Mouse (Mus musculus): Measurements from ENCODE around the gene Cyp2c23.

Gene Cyp2c23

GRCm38 (mm10) chr19:44028972-44029371 lies at the start of gene Cyp2c23:
Gene Cyp2c23 (minus strand): TSS chr19:44029208.
- no peak for DNase-seq (ENCODE audit: low spot score in 2 of 2)

- DNase-seq (ENCODE audit: low spot score in 2 of 2) = no peak
Measured at GRCm38 (mm10) chr19:44077024-44077423, 48.0 kb upstream of the Cyp2c23 start.

GRCm38 (mm10) chr19:44076457-44076856 lies 47.4 kb upstream of the Cyp2c23 start:
- no peak for DNase-seq (ENCODE audit: low spot score in 2 of 2)

GRCm38 (mm10) chr19:44074986-44075385 lies 46.0 kb upstream of the Cyp2c23 start:
- no peak for DNase-seq (ENCODE audit: low spot score in 2 of 2)

GRCm38 (mm10) chr19:44071166-44071565 lies 42.2 kb upstream of the Cyp2c23 start:
- no peak for DNase-seq (ENCODE audit: low spot score in 2 of 2)

- no peak for DNase-seq (ENCODE audit: low spot score in 2 of 2)
Measured at GRCm38 (mm10) chr19:44069914-44070232, 40.9 kb upstream of the Cyp2c23 start.

GRCm38 (mm10) chr19:44069121-44069913 lies 40.3 kb upstream of the Cyp2c23 start, which contains the start of gene Erlin1:
Gene Erlin1 (minus strand): TSS chr19:44069785.
- DNase-seq (ENCODE audit: low spot score in 2 of 2) = peak; percentile 83 to 88

- no peak for DNase-seq (ENCODE audit: low spot score in 2 of 2)
Measured at GRCm38 (mm10) chr19:44068232-44068631, 39.2 kb upstream of the Cyp2c23 start.

GRCm38 (mm10) chr19:44067323-44068049 lies 38.5 kb upstream of the Cyp2c23 start:
- DNase-seq (ENCODE audit: low spot score in 2 of 2) = peak in 1 of 2 experiments; percentile 16

- DNase-seq (ENCODE audit: low spot score in 2 of 2) = no peak
Measured at GRCm38 (mm10) chr19:44064734-44065133, 35.7 kb upstream of the Cyp2c23 start.

- DNase-seq (ENCODE audit: low spot score in 2 of 2) = no peak
Measured at GRCm38 (mm10) chr19:44063773-44064172, 34.8 kb upstream of the Cyp2c23 start.

- no peak for DNase-seq (ENCODE audit: low spot score in 2 of 2)
Measured at GRCm38 (mm10) chr19:44060226-44060625, 31.2 kb upstream of the Cyp2c23 start.

- DNase-seq (ENCODE audit: low spot score in 2 of 2) = no peak
Measured at GRCm38 (mm10) chr19:44055173-44055826, 26.3 kb upstream of the Cyp2c23 start.

- DNase-seq (ENCODE audit: low spot score in 2 of 2) = no peak
Measured at GRCm38 (mm10) chr19:44050388-44050787, 21.4 kb upstream of the Cyp2c23 start.

GRCm38 (mm10) chr19:44049282-44049681 lies 20.3 kb upstream of the Cyp2c23 start:
- no peak for DNase-seq (ENCODE audit: low spot score in 2 of 2)

GRCm38 (mm10) chr19:44045847-44046246 lies 16.8 kb upstream of the Cyp2c23 start:
- no peak for DNase-seq (ENCODE audit: low spot score in 2 of 2)

- no peak for DNase-seq (ENCODE audit: low spot score in 2 of 2)
Measured at GRCm38 (mm10) chr19:44042121-44042520, 13.1 kb upstream of the Cyp2c23 start.

- DNase-seq (ENCODE audit: low spot score in 2 of 2) = no peak
Measured at GRCm38 (mm10) chr19:44033396-44033795, 4.4 kb upstream of the Cyp2c23 start.

- DNase-seq (ENCODE audit: low spot score in 2 of 2) = no peak
Measured at GRCm38 (mm10) chr19:44032046-44032744, 3.2 kb upstream of the Cyp2c23 start.

- DNase-seq (ENCODE audit: low spot score in 2 of 2) = no peak
Measured at GRCm38 (mm10) chr19:44030024-44030423, 1.0 kb upstream of the Cyp2c23 start.

GRCm38 (mm10) chr19:44026956-44027530 lies 2.0 kb downstream of the Cyp2c23 start:
- no peak for DNase-seq (ENCODE audit: low spot score in 2 of 2)

All from urinary bladder, postnatal 36 days (tissue).